Mouse (Mus musculus) brain, adult 2 months (tissue): ENCODE measurements around the gene Etv5.

Experiments
- DNase-seq: peaks from one replicate; pipeline ENCODE4 v3.0.0; 2011; ENCODE audit warnings: low read depth, low spot score

Gene Etv5

GRCm38 (mm10) chr16:22348478-22349270, 90.8 kb downstream of the Etv5 start:
- DNase-seq = peak; percentile 94

- DNase-seq = peak; percentile 64
Observed at GRCm38 (mm10) chr16:22348014-22348413, 91.5 kb downstream of the Etv5 start.

DNA sequence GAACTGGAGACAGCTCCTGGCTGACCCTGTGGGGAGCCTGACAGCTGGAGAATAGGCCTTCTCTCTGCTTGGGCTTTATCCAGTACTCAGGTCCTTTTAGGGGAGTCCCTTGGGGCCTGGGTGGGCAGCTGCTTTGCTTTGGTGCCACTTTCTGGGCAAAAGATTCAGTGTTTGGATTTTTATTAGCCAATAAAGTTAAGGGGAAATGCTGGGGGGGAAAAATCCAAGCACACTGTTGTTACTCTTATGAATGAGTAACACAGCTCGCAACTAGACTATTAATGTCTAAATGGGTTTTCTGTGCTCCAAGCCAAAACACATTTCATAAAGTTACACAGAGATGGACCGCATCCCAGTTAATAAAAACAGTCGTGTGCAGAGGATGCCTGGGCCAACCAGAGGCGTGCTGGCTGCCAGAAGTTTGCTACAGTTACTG, 98.3 kb downstream of the Etv5 start:
- peak; percentile 20 for DNase-seq

- no peak for DNase-seq
Observed at GRCm38 (mm10) chr16:22335781-22336180, 103.7 kb downstream of the Etv5 start.
